Mouse (Mus musculus) thymus, postnatal 0 days (tissue): ENCODE results near the gene Prkce. TPM values are rescaled to one million over a fixed set of nuclear protein-coding genes. Genes with fewer than 3 reads are reported as not detected.
A peak's percentile ranks its signal among the peaks of the same experiment; 100 is the strongest.

Experiments used
- DNase-seq: peaks from one replicate; pipeline ENCODE4 v3.0.0-alpha.2; 2015; ENCODE audit warnings: low spot score
- polyA plus RNA-seq: library from polyadenylated mRNA; unstranded; fragments of >200 nt; fragmentation: Nextera tagmentation; extraction: Ambion mirVana; gene quantifications from 2 replicates; pipeline ENCODE4 v1.2.1, GENCODE M21; 2015

The Prkce gene
- polyA plus RNA-seq, 1 experiment from 2014 or later, result 1.6 TPM

- DNase-seq, result no peak
Observed at GRCm38 (mm10) chr17:86603848-86604444, 436.4 kb downstream of the Prkce start.

- no peak for DNase-seq
Observed at GRCm38 (mm10) chr17:86607981-86608380, 440.4 kb downstream of the Prkce start.

GRCm38 (mm10) chr17:86610271-86610969, 442.8 kb downstream of the Prkce start:
- no peak for DNase-seq

- no peak for DNase-seq
Observed at GRCm38 (mm10) chr17:86611772-86612171, 444.2 kb downstream of the Prkce start.

- DNase-seq, result no peak
Observed at GRCm38 (mm10) chr17:86615592-86616291, 448.2 kb downstream of the Prkce start.

- DNase-seq, result no peak
Observed at GRCm38 (mm10) chr17:86617570-86618237, 450.1 kb downstream of the Prkce start.

GRCm38 (mm10) chr17:86618431-86618861, 450.9 kb downstream of the Prkce start:
- no peak for DNase-seq

- no peak for DNase-seq
Observed at GRCm38 (mm10) chr17:86622862-86623261, 455.3 kb downstream of the Prkce start.

- no peak for DNase-seq
Observed at GRCm38 (mm10) chr17:86626523-86626922, 458.9 kb downstream of the Prkce start.

- DNase-seq, result no peak
Observed at GRCm38 (mm10) chr17:86633131-86633530, 465.5 kb downstream of the Prkce start.

GRCm38 (mm10) chr17:86637311-86637710, 469.7 kb downstream of the Prkce start:
- no peak for DNase-seq

GRCm38 (mm10) chr17:86639279-86639678, 471.7 kb downstream of the Prkce start:
- no peak for DNase-seq

- no peak for DNase-seq
Observed at GRCm38 (mm10) chr17:86647226-86647625, 479.6 kb downstream of the Prkce start.

GRCm38 (mm10) chr17:86648856-86649435, 481.4 kb downstream of the Prkce start:
- no peak for DNase-seq

GRCm38 (mm10) chr17:86650241-86650640, 482.7 kb downstream of the Prkce start:
- no peak for DNase-seq

- DNase-seq, result no peak
Observed at GRCm38 (mm10) chr17:86651091-86651490, 483.5 kb downstream of the Prkce start.

- DNase-seq, result no peak
Observed at GRCm38 (mm10) chr17:86652751-86653150, 485.2 kb downstream of the Prkce start.

GRCm38 (mm10) chr17:86656369-86656768, 488.8 kb downstream of the Prkce start:
- DNase-seq, result no peak

- DNase-seq, result no peak
Observed at GRCm38 (mm10) chr17:86662301-86662700, 494.7 kb downstream of the Prkce start.

- no peak for DNase-seq
Observed at GRCm38 (mm10) chr17:86663471-86663870, 495.9 kb downstream of the Prkce start.

GRCm38 (mm10) chr17:86667836-86668600, 500.4 kb downstream of the Prkce start:
- DNase-seq, result peak; percentile 22
